Mouse (Mus musculus) cortical plate, adult 2 months (tissue): ENCODE data around the gene Sptb.

Experiments
- CTCF ChIP-seq: fragments of 200-500 bp; IDR thresholded peaks from 2 replicates; pipeline ENCODE4 v1.5.1; 2011; ENCODE audit warnings: mild to moderate bottlenecking, control low read depth, low read length; ENCODE audit not compliant: insufficient read depth; ENCODE audit errors: extremely low read depth
- POLR2A ChIP-seq: fragments of 200-500 bp; IDR thresholded peaks from 2 replicates; pipeline ENCODE4 v1.6.1; 2011; ENCODE audit warnings: mild to moderate bottlenecking, low read length, control low read depth; ENCODE audit not compliant: insufficient read depth; ENCODE audit errors: extremely low read depth

DNA sequence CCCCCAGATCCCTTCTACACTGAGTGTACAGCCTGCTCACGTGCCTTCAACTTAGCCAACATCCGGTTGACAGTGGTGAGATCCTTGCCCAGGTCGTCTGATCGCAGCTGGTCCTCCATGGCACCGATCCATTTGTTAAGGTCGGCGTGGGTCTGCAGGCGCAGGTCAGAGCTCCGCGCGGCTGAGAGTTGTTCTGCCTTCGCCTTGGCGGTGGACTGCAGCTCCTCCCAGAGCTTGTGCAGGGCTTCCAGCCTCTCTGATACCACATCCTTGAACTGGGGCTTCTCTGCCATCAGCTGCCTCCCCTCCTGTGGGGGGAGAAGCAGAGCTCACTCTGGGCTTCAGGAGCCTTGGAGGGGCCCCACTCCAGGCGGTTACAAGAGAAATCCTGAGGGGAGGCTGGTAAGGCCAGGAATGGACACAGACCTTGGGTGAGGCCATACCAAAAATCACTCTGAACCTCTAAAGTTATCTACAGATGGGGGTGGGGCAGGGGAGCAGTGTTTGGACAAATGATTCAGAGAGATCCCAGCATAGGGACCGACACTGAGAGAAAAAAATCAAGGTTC lies 101.3 kb downstream of the Sptb start:
- TF ChIP-seq CTCF, result no peak
- TF ChIP-seq POLR2A, result no peak
